Mouse (Mus musculus) liver, embryonic 15.5 days (tissue): ENCODE data around the gene Sorl1. TPM values are rescaled to one million over a fixed set of nuclear protein-coding genes. Genes with fewer than 3 reads are reported as not detected.

Source experiments
- ATAC-seq: fragments of 200-750 bp; cut with Nextera tagmentation; 2 replicates; pipeline ENCODE4 v1.8.0; 2017; ENCODE audit warnings: moderate number of reproducible peaks, mild to moderate bottlenecking, moderate library complexity; ENCODE audit not compliant: insufficient read depth
- H3K27ac ChIP-seq: fragments of 300-500 bp; sonication (generic); replicated peaks from 2 replicates; pipeline ENCODE4 v1.5.1; 2015; ENCODE audit warnings: mild to moderate bottlenecking, inconsistent platforms
- H3K27me3 ChIP-seq: fragments of 300-500 bp; sonication (generic); 2 replicates; pipeline ENCODE4 v1.6.1; 2015; ENCODE audit warnings: mild to moderate bottlenecking, inconsistent platforms
- H3K36me3 ChIP-seq: fragments of 300-500 bp; sonication (generic); replicated peaks from 2 replicates; pipeline ENCODE4 v1.6.1; 2015; ENCODE audit warnings: moderate library complexity, mild to moderate bottlenecking, inconsistent platforms
- H3K4me1 ChIP-seq: fragments of 300-500 bp; sonication (generic); replicated peaks from 2 replicates; pipeline ENCODE4 v1.6.1; 2015; ENCODE audit warnings: inconsistent platforms
- H3K4me2 ChIP-seq: fragments of 300-500 bp; sonication (generic); 2 replicates; pipeline ENCODE4 v1.6.1; 2015; ENCODE audit warnings: moderate library complexity, mild to moderate bottlenecking, inconsistent platforms
- H3K4me3 ChIP-seq: fragments of 300-500 bp; sonication (generic); replicated peaks from 2 replicates; pipeline ENCODE4 v1.5.1; 2015; ENCODE audit warnings: mild to moderate bottlenecking, inconsistent platforms
- H3K9ac ChIP-seq: fragments of 300-500 bp; sonication (generic); 2 replicates; pipeline ENCODE4 v1.6.1; 2015; ENCODE audit warnings: moderate library complexity, mild to moderate bottlenecking, inconsistent platforms
- H3K9me3 ChIP-seq: fragments of 300-500 bp; sonication (generic); replicated peaks from 2 replicates; pipeline ENCODE4 v1.6.1; 2016; ENCODE audit warnings: inconsistent platforms
- WGBS: fragments of 180-500 bp; shearing (Covaris S2); methylation state at CpG from one replicate; pipeline ENCODE4 v1.1.7; 2015; ENCODE audit warnings: mixed read lengths; ENCODE audit not compliant: insufficient replicate concordance; 5-methylcytosine and 5-hydroxymethylcytosine counted together
- polyA plus RNA-seq: library from polyadenylated mRNA; unstranded; fragments of >200 nt; fragmentation: Nextera tagmentation; extraction: Ambion mirVana; gene quantifications from 2 replicates; pipeline ENCODE4 v1.2.1, GENCODE M21; 2015

Gene Sorl1
- polyA plus RNA-seq, 1 experiment from 2014 or later: 2.0 TPM

DNA sequence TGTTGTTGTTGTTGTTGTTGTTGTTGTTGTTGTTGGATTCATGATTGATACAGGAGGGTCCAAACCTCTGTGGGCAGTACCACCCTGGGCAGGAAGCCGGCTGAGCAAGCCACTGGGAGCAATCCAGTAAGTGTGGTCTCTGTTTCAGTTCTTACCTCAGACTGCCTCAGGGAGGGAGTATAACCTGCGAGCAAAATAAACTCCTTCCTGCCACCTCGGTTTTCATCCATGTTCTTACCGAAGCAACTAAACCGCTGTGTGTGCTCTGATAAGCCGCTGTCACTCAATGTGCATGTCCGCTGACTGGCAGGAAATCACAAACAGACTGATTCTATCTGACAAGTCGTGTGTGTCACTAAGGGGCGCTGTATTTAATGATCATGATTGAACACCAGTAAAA is 91.7 kb downstream of the Sorl1 start:
- no peak for ATAC-seq
- H3K9ac ChIP-seq: no peak overlapping the region
- H3K36me3 ChIP-seq: no peaks in the 10 kb centered on the region
- H3K4me1 ChIP-seq: no peaks in the 10 kb centered on the region
- H3K27ac ChIP-seq: no peak overlapping the region
- H3K4me2 ChIP-seq: no peak overlapping the region
- H3K27me3 ChIP-seq: no peaks in the 10 kb centered on the region
- no peak overlapping the region for H3K4me3 ChIP-seq
- H3K9me3 ChIP-seq: no peaks in the 10 kb centered on the region
- WGBS: 31% methylated on average over 9 of the region's 9 CpGs

DNA sequence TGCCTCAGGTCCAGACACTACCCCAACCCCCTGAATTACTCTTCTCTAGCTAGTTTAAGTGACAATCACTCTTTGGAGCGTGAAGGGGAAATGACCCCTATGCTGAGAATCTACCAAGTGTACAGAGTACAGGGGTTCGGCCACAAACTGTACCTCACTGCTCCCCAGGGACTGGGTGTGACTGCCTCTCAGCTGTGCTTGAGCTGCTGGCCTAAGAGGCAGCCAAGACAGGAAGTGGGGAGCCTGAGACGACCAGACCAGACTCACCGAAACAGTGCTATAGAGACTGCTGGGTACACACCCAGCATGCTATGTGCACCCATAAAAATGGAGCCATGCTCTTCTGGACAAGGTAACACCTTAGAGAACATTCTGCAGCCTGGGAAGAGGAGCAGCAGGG is 95.3 kb downstream of the Sorl1 start:
- H3K27ac ChIP-seq: no peak overlapping the region
- WGBS: 34% methylated on average over 4 of the region's 4 CpGs
- H3K9ac ChIP-seq: no peak overlapping the region
- no peaks in the 10 kb centered on the region for H3K4me1 ChIP-seq
- H3K27me3 ChIP-seq: no peaks in the 10 kb centered on the region
- H3K4me3 ChIP-seq: no peak overlapping the region
- no peak for ATAC-seq
- H3K36me3 ChIP-seq: no peaks in the 10 kb centered on the region
- H3K9me3 ChIP-seq: no peaks in the 10 kb centered on the region
- H3K4me2 ChIP-seq: no peak overlapping the region

DNA sequence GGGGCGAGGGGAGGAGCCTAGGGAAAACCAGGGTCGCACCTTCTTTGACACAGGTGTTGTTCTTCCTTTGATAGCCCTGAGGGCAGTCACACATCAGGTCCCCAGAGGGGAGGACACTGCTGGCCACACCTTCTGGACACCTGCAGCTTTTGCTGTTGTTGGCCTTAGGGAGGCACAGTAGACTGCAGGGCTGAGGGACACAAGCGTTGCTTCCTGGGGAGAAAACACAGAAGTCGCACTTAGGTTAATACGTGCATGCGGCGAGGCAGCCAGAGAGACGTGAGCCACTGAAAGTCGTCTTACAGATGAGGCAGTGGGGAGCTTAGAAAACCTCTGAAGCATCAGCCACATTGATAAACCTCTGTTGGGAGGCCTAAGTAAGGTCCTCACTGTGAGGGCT is 99.8 kb downstream of the Sorl1 start:
- no peaks in the 10 kb centered on the region for H3K9me3 ChIP-seq
- no peaks in the 10 kb centered on the region for H3K36me3 ChIP-seq
- ATAC-seq: no peak
- no peak overlapping the region for H3K27ac ChIP-seq
- H3K27me3 ChIP-seq: no peaks in the 10 kb centered on the region
- 62% methylated on average over 9 of the region's 9 CpGs for WGBS
- H3K4me2 ChIP-seq: no peak overlapping the region
- no peaks in the 10 kb centered on the region for H3K4me1 ChIP-seq
- no peak overlapping the region for H3K4me3 ChIP-seq
- H3K9ac ChIP-seq: no peak overlapping the region

DNA sequence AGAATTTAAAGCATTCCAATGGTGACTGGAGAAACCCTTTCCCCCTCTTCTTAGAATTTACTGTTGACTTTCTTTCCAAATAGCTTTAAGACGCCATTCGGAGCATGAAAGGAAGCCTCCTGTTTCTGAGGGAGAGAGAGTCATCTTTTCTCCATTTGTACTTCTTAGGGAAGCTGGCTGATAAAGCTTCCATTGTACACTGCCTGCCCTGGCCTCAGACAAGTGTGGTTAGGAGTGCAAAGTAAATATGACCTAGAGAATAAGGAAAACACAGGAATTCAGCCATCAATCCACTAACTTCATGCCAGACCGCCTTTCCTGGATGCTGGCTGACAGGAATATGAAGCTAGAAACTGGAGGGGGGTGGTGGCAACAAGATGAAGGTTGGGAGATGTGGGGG is 100.7 kb downstream of the Sorl1 start:
- Histone ChIP-seq H3K4me1 (no peaks in the 10 kb centered on the region), H3K27me3 (no peaks in the 10 kb centered on the region), H3K9me3 (no peaks in the 10 kb centered on the region), H3K27ac (no peak overlapping the region), H3K9ac (no peak overlapping the region), H3K4me2 (no peak overlapping the region), H3K4me3 (no peak overlapping the region), H3K36me3 (no peaks in the 10 kb centered on the region)
- no peak for ATAC-seq
- 38% methylated on average over 3 of the region's 3 CpGs for WGBS

DNA sequence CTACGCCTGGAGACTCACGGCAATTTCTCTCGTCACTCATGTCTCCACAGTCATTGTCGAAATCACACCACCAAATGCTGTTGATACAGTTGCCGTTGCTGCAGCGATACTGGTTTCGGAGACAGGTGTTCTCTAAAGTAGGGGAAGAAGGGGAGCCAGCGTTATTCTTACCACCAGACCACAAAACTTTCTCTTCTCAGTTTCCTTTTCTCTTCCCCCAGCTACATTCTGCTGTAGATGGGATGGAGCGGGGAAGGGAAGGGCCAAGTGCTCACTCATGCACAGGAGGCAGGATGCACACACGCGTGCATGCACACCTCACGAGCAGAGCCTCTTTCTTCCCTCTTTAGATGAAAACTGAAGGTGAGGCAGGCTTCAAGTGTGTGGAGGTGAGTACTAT is 101.8 kb downstream of the Sorl1 start:
- no peak overlapping the region for H3K27ac ChIP-seq
- no peak overlapping the region for H3K4me3 ChIP-seq
- no peak for ATAC-seq
- no peak overlapping the region for H3K9ac ChIP-seq
- H3K4me2 ChIP-seq: no peak overlapping the region
- H3K4me1 ChIP-seq: no peaks in the 10 kb centered on the region
- no peaks in the 10 kb centered on the region for H3K9me3 ChIP-seq
- 70% methylated on average over 12 of the region's 12 CpGs for WGBS
- no peaks in the 10 kb centered on the region for H3K27me3 ChIP-seq
- no peaks in the 10 kb centered on the region for H3K36me3 ChIP-seq

DNA sequence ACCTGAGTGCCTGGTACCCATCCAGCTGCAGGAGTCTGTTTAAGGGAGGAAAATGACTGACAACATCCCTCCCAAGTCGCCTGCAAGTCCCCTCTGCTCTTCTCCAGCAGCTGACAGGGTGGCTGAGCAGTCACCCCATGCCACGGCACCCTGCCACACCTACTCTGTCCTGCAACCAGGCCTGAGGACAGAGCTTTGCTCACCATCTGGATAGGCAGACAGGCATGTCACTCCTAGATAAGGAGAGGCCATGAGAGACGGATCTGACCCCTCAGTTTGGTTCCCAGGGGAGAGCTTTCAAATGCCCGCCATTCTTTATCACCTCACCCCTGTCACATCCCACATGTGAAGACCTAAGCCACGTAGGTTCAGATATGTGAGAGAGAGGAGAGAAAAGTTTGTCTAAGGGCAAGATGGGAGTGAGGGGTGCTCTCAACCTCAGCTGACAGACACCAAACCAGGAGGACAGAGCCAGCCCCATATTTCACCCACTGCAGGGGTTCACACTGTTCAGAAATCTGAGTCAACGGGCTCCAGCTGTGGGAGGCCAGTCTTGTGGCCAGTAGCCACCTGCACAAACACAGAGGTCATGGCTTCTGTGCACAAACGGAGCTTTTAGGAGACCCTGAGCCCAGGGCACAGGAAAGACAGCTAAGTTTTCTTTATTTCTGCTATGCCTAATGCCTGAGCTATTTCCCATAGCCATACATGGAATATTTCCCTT is 104.6 kb downstream of the Sorl1 start:
- no peak overlapping the region for H3K9ac ChIP-seq
- ATAC-seq: no peak
- H3K36me3 ChIP-seq: no peaks in the 10 kb centered on the region
- H3K4me1 ChIP-seq: no peaks in the 10 kb centered on the region
- no peaks in the 10 kb centered on the region for H3K9me3 ChIP-seq
- no peaks in the 10 kb centered on the region for H3K27me3 ChIP-seq
- WGBS: 18% methylated on average over 7 of the region's 7 CpGs
- no peak overlapping the region for H3K4me3 ChIP-seq
- no peak overlapping the region for H3K27ac ChIP-seq
- H3K4me2 ChIP-seq: no peak overlapping the region

DNA sequence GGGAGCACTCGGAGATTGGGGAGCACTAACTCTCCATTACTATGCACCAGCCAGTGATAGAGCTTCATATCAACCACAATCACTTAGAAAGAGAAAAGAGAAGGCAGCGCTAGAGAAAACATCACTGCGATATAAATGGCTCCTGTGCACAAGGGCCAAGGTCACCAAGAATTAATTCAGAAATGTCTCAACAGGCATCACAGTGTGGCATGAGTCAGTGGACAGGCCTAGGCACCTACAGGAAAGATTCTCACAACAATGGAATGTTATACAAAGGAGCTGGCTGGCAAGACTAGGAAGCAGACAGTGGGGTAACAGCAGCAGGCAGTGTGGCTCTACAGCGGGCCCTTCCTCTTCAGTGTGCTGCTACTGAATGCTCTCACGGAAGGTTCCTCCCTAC is 115.6 kb downstream of the Sorl1 start:
- Histone ChIP-seq H3K27me3 (no peaks in the 10 kb centered on the region), H3K36me3 (no peaks in the 10 kb centered on the region), H3K9me3 (no peaks in the 10 kb centered on the region), H3K4me2 (no peak overlapping the region), H3K4me3 (no peak overlapping the region), H3K9ac (no peak overlapping the region), H3K4me1 (no peaks in the 10 kb centered on the region), H3K27ac (no peak overlapping the region)
- no peak for ATAC-seq
- 78% methylated on average over 5 of the region's 5 CpGs for WGBS

DNA sequence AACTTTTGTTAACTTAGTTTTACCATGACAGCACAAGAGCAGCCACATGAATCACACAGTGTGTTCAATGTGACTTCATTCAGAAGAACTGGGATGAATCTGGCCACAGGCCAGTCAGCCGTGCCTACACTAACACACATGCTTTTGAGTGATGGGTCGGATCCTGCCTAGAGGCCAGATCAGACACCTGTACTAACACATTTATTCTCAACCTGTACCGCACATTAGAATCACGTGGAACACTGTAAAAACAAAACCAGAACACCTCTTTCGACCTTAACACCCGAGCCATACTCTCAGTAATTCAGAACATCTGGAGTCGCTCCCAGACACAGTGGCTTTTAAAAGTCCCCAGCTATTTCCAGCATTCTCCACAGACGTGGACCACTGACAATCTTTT is 119.0 kb downstream of the Sorl1 start:
- Histone ChIP-seq H3K9me3 (no peaks in the 10 kb centered on the region), H3K4me3 (no peak overlapping the region), H3K9ac (no peak overlapping the region), H3K36me3 (no peaks in the 10 kb centered on the region), H3K27me3 (no peaks in the 10 kb centered on the region), H3K4me2 (no peak overlapping the region), H3K27ac (no peak overlapping the region), H3K4me1 (no peaks in the 10 kb centered on the region)
- no peak for ATAC-seq
- 60% methylated on average over 8 of the region's 8 CpGs for WGBS

DNA sequence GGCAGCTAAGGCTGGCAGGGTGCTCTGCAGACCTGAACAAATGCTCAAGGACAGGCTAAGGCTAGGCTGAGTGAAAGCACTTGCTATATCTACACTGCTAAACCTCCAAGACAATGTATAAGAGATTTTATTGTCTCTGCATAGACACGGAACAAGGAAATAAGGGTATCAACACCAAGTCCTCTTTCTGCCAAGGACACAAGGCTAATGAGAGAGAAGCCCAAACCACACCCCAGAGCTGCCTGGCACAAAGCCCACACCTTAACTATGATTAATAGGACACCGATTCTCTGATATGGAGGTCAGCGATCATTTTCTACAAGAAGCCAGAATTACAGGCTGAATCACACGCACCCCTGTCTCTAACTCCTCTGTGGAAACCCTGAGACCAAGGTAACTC is 120.0 kb downstream of the Sorl1 start:
- 73% methylated on average over 4 of the region's 4 CpGs for WGBS
- no peak overlapping the region for H3K9ac ChIP-seq
- no peaks in the 10 kb centered on the region for H3K36me3 ChIP-seq
- no peaks in the 10 kb centered on the region for H3K27me3 ChIP-seq
- no peaks in the 10 kb centered on the region for H3K4me1 ChIP-seq
- no peaks in the 10 kb centered on the region for H3K9me3 ChIP-seq
- H3K27ac ChIP-seq: no peak overlapping the region
- H3K4me2 ChIP-seq: no peak overlapping the region
- H3K4me3 ChIP-seq: no peak overlapping the region
- ATAC-seq: no peak

DNA sequence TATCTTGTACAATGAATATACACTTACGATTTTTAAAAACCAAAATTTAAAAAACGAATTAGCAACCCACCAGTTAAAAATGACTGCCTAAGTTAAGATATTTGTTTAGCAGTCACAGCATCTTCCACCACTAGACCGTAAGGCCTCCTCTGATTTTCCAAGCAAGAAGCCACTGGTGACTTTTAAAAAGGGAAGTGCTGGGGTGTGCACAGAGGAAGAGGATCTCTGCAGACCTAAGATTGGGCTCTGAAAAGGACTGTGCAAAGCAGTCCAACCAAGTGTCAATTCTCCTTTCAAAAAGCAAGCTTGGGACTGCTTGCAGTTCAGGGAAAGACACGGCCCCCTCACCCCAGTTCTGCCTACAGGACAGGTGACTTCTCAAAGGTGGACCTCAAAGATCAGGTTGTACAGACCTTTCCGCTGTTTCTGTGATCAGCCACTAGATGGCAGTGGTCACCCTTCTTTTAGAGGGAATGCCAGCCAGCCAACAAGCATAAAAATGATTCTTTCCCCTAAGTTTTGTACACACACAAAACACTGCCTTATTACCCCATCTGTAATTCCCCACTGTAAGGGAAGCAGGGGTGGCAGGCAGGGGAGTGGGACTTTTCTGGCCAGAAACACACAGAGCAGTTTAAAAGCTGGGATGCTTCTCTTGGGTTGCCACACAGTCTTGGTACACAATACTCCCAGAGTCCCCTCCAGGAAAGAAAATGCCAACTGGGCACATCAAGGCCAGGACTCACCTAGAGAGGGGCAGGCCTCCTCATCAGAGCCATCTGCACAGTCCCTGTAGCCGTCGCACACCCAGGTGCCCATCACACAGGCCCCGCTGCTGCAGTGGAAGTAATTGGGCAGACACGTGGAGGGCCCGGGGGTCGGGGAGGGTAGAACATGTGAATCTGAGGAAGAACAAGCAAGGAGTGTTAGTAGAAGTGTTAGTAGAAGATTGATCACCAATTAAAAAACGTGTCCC is 124.3 kb downstream of the Sorl1 start:
- H3K27ac ChIP-seq: no peak overlapping the region
- no peak for ATAC-seq
- H3K4me1 ChIP-seq: no peaks in the 10 kb centered on the region
- WGBS: 46% methylated on average over 12 of the region's 12 CpGs
- no peak overlapping the region for H3K9ac ChIP-seq
- no peaks in the 10 kb centered on the region for H3K27me3 ChIP-seq
- H3K36me3 ChIP-seq: no peaks in the 10 kb centered on the region
- H3K4me3 ChIP-seq: no peak overlapping the region
- H3K4me2 ChIP-seq: no peak overlapping the region
- no peaks in the 10 kb centered on the region for H3K9me3 ChIP-seq

DNA sequence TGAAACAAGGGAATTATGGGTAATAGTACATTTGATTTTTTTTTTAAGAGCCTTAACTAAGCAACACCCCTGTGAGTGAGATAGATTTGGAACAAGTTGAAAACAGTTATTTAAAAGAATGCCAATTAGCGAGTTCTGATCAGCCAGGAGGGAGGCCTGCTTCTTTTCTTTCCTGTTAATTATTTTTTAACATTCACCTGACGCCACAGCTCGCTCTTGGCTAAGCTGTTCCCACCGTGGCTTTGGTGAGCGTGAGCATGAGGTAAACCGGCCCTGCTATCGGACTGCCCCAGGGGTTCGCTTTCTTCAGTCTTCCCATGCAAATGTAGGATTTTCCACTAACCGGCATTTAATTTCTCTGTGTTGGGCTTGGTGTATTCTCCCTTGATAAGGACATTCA is 128.8 kb downstream of the Sorl1 start:
- H3K27me3 ChIP-seq: no peaks in the 10 kb centered on the region
- ATAC-seq: no peak
- no peak overlapping the region for H3K27ac ChIP-seq
- H3K9me3 ChIP-seq: no peaks in the 10 kb centered on the region
- 68% methylated on average over 9 of the region's 9 CpGs for WGBS
- H3K4me1 ChIP-seq: no peaks in the 10 kb centered on the region
- no peak overlapping the region for H3K4me2 ChIP-seq
- H3K36me3 ChIP-seq: no peaks in the 10 kb centered on the region
- H3K4me3 ChIP-seq: no peak overlapping the region
- no peak overlapping the region for H3K9ac ChIP-seq
